Mouse (Mus musculus) ES-E14 (cell line): ENCODE measurements around the gene Farsb.

Source experiments
- CHD2 ChIP-seq: IDR thresholded peaks from 2 replicates; pipeline ENCODE4 v1.6.1; 2014; ENCODE audit warnings: mild to moderate bottlenecking, low read depth, low read length, inconsistent platforms
- HCFC1 ChIP-seq: IDR thresholded peaks from 2 replicates; pipeline ENCODE4 v1.6.1; 2012; ENCODE audit warnings: low read length, inconsistent platforms, borderline replicate concordance; ENCODE audit not compliant: insufficient read depth

DNA sequence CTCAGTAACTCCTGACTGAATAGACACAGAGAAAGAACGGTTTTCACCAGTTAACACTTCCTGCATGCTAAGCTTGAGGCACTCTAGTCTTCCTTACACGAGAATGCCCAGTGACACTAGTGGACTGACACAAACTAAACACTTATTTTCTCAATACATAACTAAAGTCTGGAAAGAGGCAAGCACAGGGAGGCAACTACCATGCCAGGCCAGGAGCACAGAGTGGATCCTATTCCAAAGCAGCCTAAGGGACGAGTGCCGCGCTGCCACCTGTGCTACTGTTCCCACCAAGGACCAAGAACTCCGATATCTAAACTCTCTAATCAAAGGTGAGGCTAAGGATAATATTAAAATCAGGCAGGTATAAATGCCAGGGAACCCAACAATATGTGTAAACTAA lies 42.0 kb downstream of the Farsb start:
- no peak for TF ChIP-seq HCFC1
- TF ChIP-seq CHD2 = no peak
